Mouse (Mus musculus): ENCODE measurements around the gene Acad11. TPM values are rescaled to one million over a fixed set of nuclear protein-coding genes. Genes with fewer than 3 reads are reported as not detected.
A peak's percentile ranks its signal among the peaks of the same experiment; 100 is the strongest.

Acad11 gene
- polyA plus RNA-seq, 1 experiment: 18.8 TPM

DNA sequence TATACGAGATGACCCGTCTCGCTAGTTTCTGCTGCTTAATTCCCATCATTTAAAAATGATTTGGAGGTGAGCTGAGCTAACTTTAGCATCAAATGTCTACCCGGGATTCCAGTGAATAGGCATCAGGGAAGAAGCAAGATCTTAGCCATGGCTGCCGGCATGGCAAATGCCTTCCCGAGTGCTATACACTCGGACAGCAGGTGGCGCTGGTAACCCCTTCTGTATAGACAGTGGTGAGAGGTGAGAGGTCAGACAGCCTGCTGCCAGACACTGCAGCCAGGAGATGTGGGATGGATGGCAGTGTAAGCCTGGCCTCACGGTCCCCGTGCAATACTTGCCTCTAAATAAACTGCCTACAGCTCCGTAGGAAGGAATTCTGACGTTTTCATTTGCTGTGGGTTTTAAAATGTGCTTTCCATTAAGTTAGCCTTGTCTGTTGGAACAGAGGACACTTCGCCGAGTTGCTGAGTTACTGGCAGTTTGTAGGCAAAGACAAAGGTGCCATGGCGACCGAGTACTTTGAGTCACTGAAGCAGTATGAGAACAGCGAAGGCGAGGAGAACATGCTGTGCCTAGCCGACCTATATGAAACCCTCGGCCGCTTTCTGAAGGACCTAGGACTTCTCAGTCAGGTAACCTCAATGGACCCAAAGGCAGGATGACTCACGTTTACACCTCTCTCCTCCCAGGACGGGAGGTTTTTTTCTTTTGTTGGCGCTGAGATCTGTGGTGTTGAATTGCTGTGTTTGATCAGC is 27.7 kb upstream of the Acad11 start:
- Histone ChIP-seq H3K27me3 (ENCODE audit: control insufficient read depth, insufficient read depth, low read length) (no peaks in the 10 kb centered on the region), H3K4me1 (ENCODE audit: control insufficient read depth, insufficient read depth, low read length) (no peaks in the 10 kb centered on the region), H3K4me3 (ENCODE audit: control insufficient read depth, low read depth, low read length) (no peak overlapping the region), H3K27ac (ENCODE audit: control insufficient read depth, insufficient read depth, low read depth, low read length) (no peak overlapping the region), H3K36me3 (ENCODE audit: control insufficient read depth, insufficient read depth, low read length) (no peaks in the 10 kb centered on the region)
- TF ChIP-seq POLR2A (IDR thresholded peaks at IDR 0.05; ENCODE audit: control insufficient read depth, low read depth, low read length) (no peak), CTCF (IDR thresholded peaks at IDR 0.05; ENCODE audit: control insufficient read depth, insufficient read depth, insufficient replicate concordance, low read depth, low read length) (peak; percentile 73; the same call in 1 of the 2 replicates)

DNA sequence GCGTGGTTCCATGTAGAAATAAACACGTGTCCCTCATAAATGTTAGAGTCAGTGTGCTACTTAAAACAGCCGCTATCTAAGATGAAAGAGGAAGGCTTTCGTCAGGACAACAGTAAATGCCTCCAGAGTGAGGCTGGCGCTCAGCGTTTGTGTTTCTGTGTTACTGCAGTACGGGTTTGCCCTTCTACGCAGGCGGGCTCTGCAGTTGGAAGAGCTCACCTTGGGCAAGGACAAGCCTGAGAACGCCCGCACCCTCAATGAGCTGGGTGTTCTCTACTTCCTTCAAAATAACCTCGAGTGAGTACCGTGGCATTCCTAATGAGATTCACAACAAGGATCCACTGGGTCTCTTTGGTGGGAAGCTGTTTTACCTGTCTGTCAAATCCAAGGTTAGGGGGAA is 24.9 kb upstream of the Acad11 start:
- Histone ChIP-seq H3K27ac (ENCODE audit: control insufficient read depth, insufficient read depth, low read depth, low read length) (no peak overlapping the region), H3K4me3 (ENCODE audit: control insufficient read depth, low read depth, low read length) (no peak overlapping the region), H3K27me3 (ENCODE audit: control insufficient read depth, insufficient read depth, low read length) (no peaks in the 10 kb centered on the region), H3K36me3 (ENCODE audit: control insufficient read depth, insufficient read depth, low read length) (no peaks in the 10 kb centered on the region), H3K4me1 (ENCODE audit: control insufficient read depth, insufficient read depth, low read length) (no peaks in the 10 kb centered on the region)
- no peak for TF ChIP-seq POLR2A (IDR thresholded peaks at IDR 0.05; ENCODE audit: control insufficient read depth, low read depth, low read length)
- no peak for TF ChIP-seq CTCF (IDR thresholded peaks at IDR 0.05; ENCODE audit: control insufficient read depth, insufficient read depth, insufficient replicate concordance, low read depth, low read length)

DNA sequence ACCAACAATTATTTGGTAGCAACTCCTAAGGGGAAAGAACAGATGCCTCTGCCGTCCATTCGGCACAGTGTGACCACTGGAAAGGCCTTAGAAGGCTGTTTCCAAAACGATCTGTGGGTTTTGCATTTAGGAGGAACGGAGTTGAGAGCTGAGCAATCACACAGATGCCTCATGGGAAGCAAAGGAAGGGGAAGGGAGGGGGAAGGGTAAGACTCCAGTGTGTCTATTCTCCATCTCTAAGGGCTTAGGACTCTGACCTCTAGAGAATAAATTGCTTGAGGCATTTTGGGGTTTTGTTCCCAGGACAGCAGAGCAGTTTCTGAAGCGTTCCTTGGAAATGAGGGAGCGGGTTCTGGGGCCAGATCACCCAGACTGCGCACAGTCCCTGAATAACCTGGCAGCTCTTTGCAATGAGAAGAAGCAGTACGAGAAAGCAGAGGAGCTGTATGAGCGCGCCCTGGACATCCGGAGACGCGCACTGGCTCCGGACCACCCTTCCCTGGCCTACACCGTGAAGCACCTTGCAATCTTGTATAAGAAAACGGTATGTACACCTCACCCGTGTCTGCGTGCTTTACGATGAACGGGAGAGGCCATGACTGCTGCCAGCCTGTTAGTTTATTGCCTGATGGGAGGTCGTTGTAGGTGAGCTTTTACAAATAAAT is 24.0 kb upstream of the Acad11 start:
- TF ChIP-seq POLR2A (IDR thresholded peaks at IDR 0.05; ENCODE audit: control insufficient read depth, low read depth, low read length): no peak
- no peak for TF ChIP-seq CTCF (IDR thresholded peaks at IDR 0.05; ENCODE audit: control insufficient read depth, insufficient read depth, insufficient replicate concordance, low read depth, low read length)

DNA sequence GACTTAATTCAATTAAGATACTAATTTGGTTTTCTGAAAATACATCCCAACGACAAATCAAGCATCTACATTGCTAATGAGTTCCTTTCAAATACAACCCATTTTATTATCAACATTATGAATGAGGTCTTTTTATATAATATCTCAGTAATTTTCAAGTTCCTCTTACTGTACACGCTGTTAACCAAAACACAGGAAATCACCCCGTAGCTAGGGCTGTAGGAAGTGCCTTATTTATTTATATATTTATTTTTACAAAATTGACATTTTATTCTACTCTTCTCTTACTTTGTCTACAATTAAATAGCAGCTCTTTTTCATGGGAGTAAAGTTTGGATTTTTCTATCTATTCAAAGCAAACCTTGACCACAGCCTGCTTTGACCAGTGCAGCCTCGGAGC is 23.4 kb upstream of the Acad11 start:
- Histone ChIP-seq H3K4me3 (ENCODE audit: control insufficient read depth, low read depth, low read length) (no peak overlapping the region), H3K27ac (ENCODE audit: control insufficient read depth, insufficient read depth, low read depth, low read length) (no peak overlapping the region), H3K27me3 (ENCODE audit: control insufficient read depth, insufficient read depth, low read length) (no peaks in the 10 kb centered on the region), H3K4me1 (ENCODE audit: control insufficient read depth, insufficient read depth, low read length) (no peaks in the 10 kb centered on the region), H3K36me3 (ENCODE audit: control insufficient read depth, insufficient read depth, low read length) (no peaks in the 10 kb centered on the region)
- no peak for TF ChIP-seq CTCF (IDR thresholded peaks at IDR 0.05; ENCODE audit: control insufficient read depth, insufficient read depth, insufficient replicate concordance, low read depth, low read length)
- TF ChIP-seq POLR2A (IDR thresholded peaks at IDR 0.05; ENCODE audit: control insufficient read depth, low read depth, low read length): no peak

More for the DNA sequence above, 24.0 kb upstream of the Acad11 start:
- Histone ChIP-seq H3K27ac (ENCODE audit: control insufficient read depth, insufficient read depth, low read depth, low read length) (no peak overlapping the region), H3K4me3 (ENCODE audit: control insufficient read depth, low read depth, low read length) (no peak overlapping the region), H3K27me3 (ENCODE audit: control insufficient read depth, insufficient read depth, low read length) (no peaks in the 10 kb centered on the region), H3K36me3 (ENCODE audit: control insufficient read depth, insufficient read depth, low read length) (no peaks in the 10 kb centered on the region), H3K4me1 (ENCODE audit: control insufficient read depth, insufficient read depth, low read length) (no peaks in the 10 kb centered on the region)

DNA sequence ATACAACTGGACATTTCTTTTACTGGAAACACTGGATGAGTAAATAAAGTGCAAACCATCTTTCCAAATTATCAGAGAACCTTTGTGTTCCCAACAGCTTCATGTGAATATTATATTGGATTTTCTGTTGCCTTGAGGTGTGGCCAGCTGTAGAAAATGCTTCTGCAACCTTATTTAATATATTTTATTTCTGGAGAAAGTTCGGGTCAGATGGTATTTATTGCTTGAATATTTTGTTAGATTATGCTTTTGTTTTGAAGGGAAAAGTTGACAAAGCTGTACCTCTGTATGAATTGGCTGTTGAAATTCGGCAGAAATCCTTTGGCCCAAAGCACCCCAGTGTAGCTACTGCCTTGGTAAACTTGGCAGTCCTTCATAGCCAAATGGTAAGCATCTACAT is 22.8 kb upstream of the Acad11 start, which contains the start of gene Gm28305:
Gene Gm28305, plus strand, starts transcription at position 301 of the 400 bp plus-strand sequence.
- H3K27me3 ChIP-seq (ENCODE audit: control insufficient read depth, insufficient read depth, low read length): no peaks in the 10 kb centered on the region
- no peak within 1 kb of the TSS for H3K27ac ChIP-seq (ENCODE audit: control insufficient read depth, insufficient read depth, low read depth, low read length)
- no peak for TF ChIP-seq POLR2A (IDR thresholded peaks at IDR 0.05; ENCODE audit: control insufficient read depth, low read depth, low read length)
- no peak for TF ChIP-seq CTCF (IDR thresholded peaks at IDR 0.05; ENCODE audit: control insufficient read depth, insufficient read depth, insufficient replicate concordance, low read depth, low read length)
- H3K4me3 ChIP-seq (ENCODE audit: control insufficient read depth, low read depth, low read length): no peak within 1 kb of the TSS
- no peaks in the 10 kb centered on the region for H3K4me1 ChIP-seq (ENCODE audit: control insufficient read depth, insufficient read depth, low read length)
- H3K36me3 ChIP-seq (ENCODE audit: control insufficient read depth, insufficient read depth, low read length): no peaks in the 10 kb centered on the region

DNA sequence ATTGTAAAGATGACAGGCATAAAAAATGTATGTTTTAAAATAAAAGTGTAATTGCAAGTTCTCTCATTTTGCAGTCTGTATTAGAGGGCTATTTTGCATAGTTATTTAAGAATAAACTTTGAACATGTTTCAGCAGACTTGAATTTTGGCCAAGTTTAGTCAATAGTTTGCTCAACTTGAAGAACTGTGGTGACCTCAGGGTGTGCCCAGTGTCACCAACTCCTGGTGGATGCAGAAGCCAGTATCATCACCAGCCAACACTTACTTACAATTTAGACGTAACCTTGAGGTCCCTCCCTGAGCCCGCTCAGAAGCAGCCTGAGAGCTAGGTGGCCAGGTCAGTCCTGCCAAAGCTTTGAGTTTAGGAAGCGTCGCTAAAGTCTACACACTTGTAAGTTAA is 19.5 kb upstream of the Acad11 start:
- H3K27ac ChIP-seq (ENCODE audit: control insufficient read depth, insufficient read depth, low read depth, low read length): no peak overlapping the region
- no peaks in the 10 kb centered on the region for H3K27me3 ChIP-seq (ENCODE audit: control insufficient read depth, insufficient read depth, low read length)
- no peaks in the 10 kb centered on the region for H3K4me1 ChIP-seq (ENCODE audit: control insufficient read depth, insufficient read depth, low read length)
- peaks cover 2% of the 10 kb centered on the region; the same call in 1 of the 2 replicates for H3K36me3 ChIP-seq (ENCODE audit: control insufficient read depth, insufficient read depth, low read length)
- TF ChIP-seq CTCF (IDR thresholded peaks at IDR 0.05; ENCODE audit: control insufficient read depth, insufficient read depth, insufficient replicate concordance, low read depth, low read length): no peak
- no peak for TF ChIP-seq POLR2A (IDR thresholded peaks at IDR 0.05; ENCODE audit: control insufficient read depth, low read depth, low read length)
- H3K4me3 ChIP-seq (ENCODE audit: control insufficient read depth, low read depth, low read length): no peak overlapping the region

DNA sequence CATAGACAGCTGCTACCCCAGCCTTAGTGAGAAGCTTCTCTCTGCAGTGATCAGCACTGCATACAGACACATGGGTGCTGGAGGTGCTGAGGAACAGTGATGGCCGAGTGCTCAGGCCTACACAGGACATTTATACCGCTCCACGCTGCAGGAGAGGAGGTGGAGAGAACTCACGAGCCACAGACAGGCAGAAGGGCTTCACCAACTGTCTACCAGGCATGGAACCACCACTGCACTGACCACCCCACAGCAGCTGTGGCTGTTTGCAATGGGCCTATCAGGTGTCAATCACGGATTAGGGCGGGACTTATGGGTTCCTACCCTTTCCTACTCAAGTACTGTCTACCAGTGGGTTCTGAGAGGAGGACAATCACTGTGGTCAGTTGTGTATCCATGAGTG is 12.1 kb upstream of the Acad11 start:
- H3K36me3 ChIP-seq (ENCODE audit: control insufficient read depth, insufficient read depth, low read length): peaks cover 4% of the 10 kb centered on the region
- no peak for TF ChIP-seq CTCF (IDR thresholded peaks at IDR 0.05; ENCODE audit: control insufficient read depth, insufficient read depth, insufficient replicate concordance, low read depth, low read length)
- no peak for TF ChIP-seq POLR2A (IDR thresholded peaks at IDR 0.05; ENCODE audit: control insufficient read depth, low read depth, low read length)
- no peak overlapping the region for H3K4me3 ChIP-seq (ENCODE audit: control insufficient read depth, low read depth, low read length)
- H3K27me3 ChIP-seq (ENCODE audit: control insufficient read depth, insufficient read depth, low read length): no peaks in the 10 kb centered on the region
- H3K27ac ChIP-seq (ENCODE audit: control insufficient read depth, insufficient read depth, low read depth, low read length): no peak overlapping the region
- H3K4me1 ChIP-seq (ENCODE audit: control insufficient read depth, insufficient read depth, low read length): no peaks in the 10 kb centered on the region
